Comparison of ENCODE assay signal across 12 mouse cellular contexts in the genomic region with DNA sequence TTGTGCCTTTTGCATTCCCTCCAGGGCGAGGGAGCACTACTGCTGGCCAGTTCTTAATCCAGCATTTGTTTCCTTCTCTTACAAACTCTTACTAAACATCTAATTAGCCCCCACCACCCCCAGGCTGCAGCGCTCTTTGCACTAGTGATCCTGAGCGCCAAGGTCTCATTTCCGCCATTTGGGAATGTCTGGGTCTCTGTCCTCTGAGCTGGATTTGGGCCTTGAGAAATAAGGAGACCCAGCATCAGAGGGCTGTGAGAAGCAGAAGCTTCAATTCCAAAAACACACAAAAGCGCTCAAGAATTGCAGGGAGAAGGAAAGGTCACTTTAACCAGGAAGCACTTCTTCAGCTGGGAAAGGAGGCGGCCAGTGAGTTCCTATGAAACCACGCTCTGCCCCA. TPM values are rescaled to one million over a fixed set of nuclear protein-coding genes. Genes with fewer than 3 reads are reported as not detected.
DNase-seq lines count a peak whose midpoint lies in the region; ATAC-seq and TF ChIP-seq lines count a peak whose summit lies in the region.
"Had no signal": no experiment of that assay in that cellular context is flagged by ENCODE, and none has a peak within 500 bp of the region (broad histone marks: within the 10 kb centered on the region; RNA-seq: fewer than 3 reads in every experiment).

No protein-coding gene starts in this region.

- no peak for ATAC-seq in stomach, embryonic 15.5 days (ENCODE audit: insufficient read depth, low FRiP score, low read depth)
- no peak for ATAC-seq in stomach, postnatal 0 days (ENCODE audit: low FRiP score, low TSS enrichment)
- no peak for ATAC-seq in midbrain, embryonic 11.5 days (ENCODE audit: low FRiP score)
- ATAC-seq: inflammation-experienced regulatory T-cells, adult 6 months; liver, embryonic 12.5 days had no signal

- no peaks in the 10 kb centered on the region for H3K36me3 ChIP-seq in stomach, embryonic 15.5 days
- H3K36me3 ChIP-seq in stomach, postnatal 0 days (ENCODE audit: control insufficient read depth, insufficient read depth, low read length): no peaks in the 10 kb centered on the region
- H3K36me3 ChIP-seq in hindbrain, embryonic 10.5 days: no peaks in the 10 kb centered on the region
- no peaks in the 10 kb centered on the region for H3K36me3 ChIP-seq in midbrain, embryonic 11.5 days (ENCODE audit: control insufficient read depth, insufficient read depth, low read length)
- H3K36me3 ChIP-seq: G1E; liver, embryonic 12.5 days had no signal

- H3K27me3 ChIP-seq in stomach, embryonic 15.5 days (replicated peaks): no peaks in the 10 kb centered on the region
- no peaks in the 10 kb centered on the region for H3K27me3 ChIP-seq in stomach, postnatal 0 days (ENCODE audit: control insufficient read depth, insufficient read depth, low read length)
- 0 out of 2 replicates have a peak, but pooled peaks cover 4% of the 10 kb centered on the region for H3K27me3 ChIP-seq in hindbrain, embryonic 10.5 days (ENCODE audit: insufficient read depth, poor library complexity, severe bottlenecking)
- H3K27me3 ChIP-seq in midbrain, embryonic 11.5 days (ENCODE audit: control insufficient read depth, insufficient read depth, low read length): no peaks in the 10 kb centered on the region

- H3K27ac ChIP-seq in stomach, embryonic 15.5 days: 0 out of 2 replicates have a peak overlapping the region, but pooled peaks have one; percentile 31
- H3K27ac ChIP-seq in stomach, postnatal 0 days (replicated peaks): no peak overlapping the region
- H3K27ac ChIP-seq in hindbrain, embryonic 10.5 days: peak overlapping the region; percentile 90
- H3K27ac ChIP-seq in midbrain, embryonic 11.5 days (ENCODE audit: low read depth, low read length): peak overlapping the region; percentile 92
- H3K27ac ChIP-seq: liver, embryonic 12.5 days had no signal

- H3K9ac ChIP-seq in stomach, embryonic 15.5 days: no peak overlapping the region
- H3K9ac ChIP-seq in stomach, postnatal 0 days (ENCODE audit: low read length): no peak overlapping the region
- peak overlapping the region; percentile 62 for H3K9ac ChIP-seq in midbrain, embryonic 11.5 days (ENCODE audit: low read length)
- H3K9ac ChIP-seq: liver, embryonic 12.5 days had no signal

- intact Hi-C loops in left cerebral cortex, postnatal 36 days (cut with DNase I): loop anchor here (1.0 kb wide), 1 partner anchor 47 kb away; no protein-coding TSS in a partner anchor

- 0 out of 2 replicates have a peak, but pooled peaks cover 3% of the 10 kb centered on the region for H3K4me1 ChIP-seq in stomach, embryonic 15.5 days
- H3K4me1 ChIP-seq in stomach, postnatal 0 days (replicated peaks; ENCODE audit: control insufficient read depth, insufficient read depth): no peaks in the 10 kb centered on the region
- peaks cover 77% of the 10 kb centered on the region for H3K4me1 ChIP-seq in hindbrain, embryonic 10.5 days (replicated peaks)
- H3K4me1 ChIP-seq in midbrain, embryonic 11.5 days (ENCODE audit: control insufficient read depth, insufficient read depth, low read length): peaks cover 33% of the 10 kb centered on the region
- H3K4me1 ChIP-seq: liver, embryonic 12.5 days had no signal

- H3K4me2 ChIP-seq in stomach, embryonic 15.5 days: no peak overlapping the region
- no peak overlapping the region for H3K4me2 ChIP-seq in stomach, postnatal 0 days (replicated peaks; ENCODE audit: low read depth)
- H3K4me2 ChIP-seq in midbrain, embryonic 11.5 days: no peak overlapping the region
- H3K4me2 ChIP-seq: liver, embryonic 12.5 days had no signal

- no peak for TF ChIP-seq EP300 in stomach, postnatal 0 days (optimal IDR thresholded peaks at IDR 0.05)

- no peak for DNase-seq in stomach, postnatal 0 days (ENCODE audit: low spot score)
- DNase-seq in hindbrain, embryonic 10.5 days (ENCODE audit: low spot score): no peak
- DNase-seq in midbrain, embryonic 11.5 days (ENCODE audit: low spot score, missing footprints): no peak
- DNase-seq in urinary bladder, postnatal 25 days (ENCODE audit: low spot score): no peak
- DNase-seq in left cerebral cortex, postnatal 36 days (ENCODE audit: low spot score in 2 of 2): no peak
- no peak for DNase-seq in B cell, adult 2 months
- DNase-seq: adrenal gland, adult 2 months; thymus, postnatal 4 days had no signal

- no peak overlapping the region for H3K4me3 ChIP-seq in stomach, embryonic 15.5 days (replicated peaks)
- H3K4me3 ChIP-seq in stomach, postnatal 0 days (ENCODE audit: low read depth, low read length): no peak overlapping the region
- H3K4me3 ChIP-seq in hindbrain, embryonic 10.5 days: no peak overlapping the region
- H3K4me3 ChIP-seq in midbrain, embryonic 11.5 days (ENCODE audit: low read depth, low read length): no peak overlapping the region
- H3K4me3 ChIP-seq: liver, embryonic 12.5 days had no signal

- H3K9me3 ChIP-seq in stomach, embryonic 15.5 days: no peaks in the 10 kb centered on the region
- no peaks in the 10 kb centered on the region for H3K9me3 ChIP-seq in stomach, postnatal 0 days (ENCODE audit: control insufficient read depth, low read length)
- H3K9me3 ChIP-seq in hindbrain, embryonic 10.5 days: no peaks in the 10 kb centered on the region
- H3K9me3 ChIP-seq in midbrain, embryonic 11.5 days (ENCODE audit: control insufficient read depth, low read length): no peaks in the 10 kb centered on the region
- H3K9me3 ChIP-seq: G1E; liver, embryonic 12.5 days had no signal

- TF ChIP-seq CTCF in stomach, postnatal 0 days (IDR thresholded peaks at IDR 0.05; ENCODE audit: low read depth): no peak

- WGBS in stomach, embryonic 15.5 days: 77% methylated on average over 7 of the region's 7 CpGs
- WGBS in stomach, postnatal 0 days: 81% methylated on average over 7 of the region's 7 CpGs
- 74% methylated on average over 7 of the region's 7 CpGs for WGBS in hindbrain, embryonic 10.5 days
- 71% methylated on average over 7 of the region's 7 CpGs for WGBS in midbrain, embryonic 11.5 days

RNA-seq across cellular contexts. Expression of gene Ghrh, which starts 7.8 kb away (rescaled TPM):
- polyA plus RNA-seq in stomach, embryonic 15.5 days (2015; fragmentation: Nextera tagmentation; extraction: Ambion mirVana): 0.49 TPM in 1 of 2 replicates, not detected in the other
- 0.49 and 0.51 TPM in 2 replicates for polyA plus RNA-seq in stomach, postnatal 0 days (2015; fragmentation: Nextera tagmentation; extraction: Ambion mirVana)
- not detected in 2 replicates for polyA plus RNA-seq in hindbrain, embryonic 10.5 days (2016; fragmentation: Nextera tagmentation; extraction: Ambion mirVana)
- polyA plus RNA-seq in midbrain, embryonic 11.5 days (2014; fragmentation: Nextera tagmentation; extraction: Ambion mirVana): 0.48 and 1.6 TPM in 2 replicates
- not detected for total RNA-seq in left cerebral cortex, postnatal 36 days (2021)
- total RNA-seq: adrenal gland, adult 2 months had no signal
- polyA plus RNA-seq: adrenal gland, adult 2 months; G1E; inflammation-experienced regulatory T-cells, adult 6 months; liver, embryonic 12.5 days had no signal

RNA-seq across cellular contexts. Expression of gene Manbal, which starts 27.9 kb away (rescaled TPM):
- polyA plus RNA-seq in stomach, embryonic 15.5 days (2015; fragmentation: Nextera tagmentation; extraction: Ambion mirVana): 68.3 and 78.5 TPM in 2 replicates
- polyA plus RNA-seq in stomach, postnatal 0 days (2015; fragmentation: Nextera tagmentation; extraction: Ambion mirVana): 68.8 and 68.9 TPM in 2 replicates
- polyA plus RNA-seq in hindbrain, embryonic 10.5 days (2016; fragmentation: Nextera tagmentation; extraction: Ambion mirVana): 67.0 and 85.8 TPM in 2 replicates
- polyA plus RNA-seq in midbrain, embryonic 11.5 days (2014; fragmentation: Nextera tagmentation; extraction: Ambion mirVana): 34.7 and 35.9 TPM in 2 replicates
- total RNA-seq in left cerebral cortex, postnatal 36 days (2021): 10 to 100 TPM; 65.5 to 67.4 TPM
